Mouse (Mus musculus) hindbrain, postnatal 0 days (tissue): Measurements from ENCODE around the gene Sstr4. TPM values are rescaled to one million over a fixed set of nuclear protein-coding genes. Genes with fewer than 3 reads are reported as not detected.
A peak's percentile ranks its signal among the peaks of the same experiment; 100 is the strongest.

ENCODE experiments used
- ATAC-seq: fragments of 200-750 bp; cut with Nextera tagmentation; 2 replicates; pipeline ENCODE4 v1.8.0; 2017; ENCODE audit warnings: mild to moderate bottlenecking, moderate TSS enrichment, moderate library complexity
- DNase-seq: peaks from one replicate; pipeline ENCODE4 v3.0.0-alpha.2; 2015; ENCODE audit warnings: low spot score
- H3K27ac ChIP-seq: fragments of 300-500 bp; sonication (generic); 2 replicates; pipeline ENCODE4 v1.5.1; 2014; ENCODE audit warnings: mild to moderate bottlenecking
- H3K27me3 ChIP-seq: fragments of 300-500 bp; sonication (generic); 2 replicates; pipeline ENCODE4 v1.6.1; 2014; ENCODE audit warnings: low read length, mixed read lengths; ENCODE audit not compliant: insufficient read depth
- H3K36me3 ChIP-seq: fragments of 300-500 bp; sonication (generic); 2 replicates; pipeline ENCODE4 v1.6.1; 2014; ENCODE audit warnings: low read length, mixed read lengths; ENCODE audit not compliant: insufficient read depth
- H3K4me1 ChIP-seq: fragments of 300-500 bp; sonication (generic); 2 replicates; pipeline ENCODE4 v1.6.1; 2014; ENCODE audit warnings: antibody characterized with exemption, low read length, mixed read lengths; ENCODE audit not compliant: insufficient read depth
- H3K4me2 ChIP-seq: fragments of 300-500 bp; sonication (generic); 2 replicates; pipeline ENCODE4 v1.6.1; 2014; ENCODE audit warnings: low read depth, mild to moderate bottlenecking, low read length, moderate library complexity, mixed read lengths
- H3K4me3 ChIP-seq: fragments of 300-500 bp; sonication (generic); 2 replicates; pipeline ENCODE4 v1.5.1; 2014; ENCODE audit warnings: low read length
- H3K9ac ChIP-seq: fragments of 300-500 bp; sonication (generic); replicated peaks from 2 replicates; pipeline ENCODE4 v1.6.1; 2014; ENCODE audit warnings: mild to moderate bottlenecking, low read length, moderate library complexity, mixed read lengths
- H3K9me3 ChIP-seq: fragments of 300-500 bp; sonication (generic); 2 replicates; pipeline ENCODE4 v1.6.1; 2016; ENCODE audit warnings: low read length, mixed read lengths
- CTCF ChIP-seq: IDR thresholded peaks from 2 replicates; pipeline ENCODE4 v1.5.1; 2016; ENCODE audit warnings: antibody characterized with exemption, control low read depth, low read depth
- WGBS: fragments of 180-500 bp; shearing (Covaris S2); extraction: QIAGEN DNeasy Blood & Tissue Kit; methylation state at CpG from one replicate; pipeline ENCODE4 v1.1.7; 2014; 5-methylcytosine and 5-hydroxymethylcytosine counted together
- polyA plus RNA-seq: library from polyadenylated mRNA; unstranded; fragments of >200 nt; fragmentation: Nextera tagmentation; extraction: Ambion mirVana; gene quantifications from 2 replicates; pipeline ENCODE4 v1.2.1, GENCODE M21; 2015
- total RNA-seq: library from RNA; depleted of rRNA; stranded (reverse); fragments of >200 nt; gene quantifications from 2 replicates; pipeline ENCODE4 v1.2.3, GENCODE M21; 2014

The Sstr4 gene
- total and polyA plus RNA-seq, 2 experiments from 2014 or later = 2.7 to 13.4 TPM

GRCm38 (mm10) chr2:148393846-148394245 is 1.3 kb upstream of the Sstr4 start:
- no peak overlapping the region for H3K9ac ChIP-seq
- no peaks in the 10 kb centered on the region for H3K4me1 ChIP-seq
- DNase-seq (no peak), ATAC-seq (no peak)
- H3K9me3 ChIP-seq = no peaks in the 10 kb centered on the region
- no peak for TF ChIP-seq CTCF
- H3K36me3 ChIP-seq = no peaks in the 10 kb centered on the region
- H3K27ac ChIP-seq = no peak overlapping the region
- peaks cover 4% of the 10 kb centered on the region for H3K27me3 ChIP-seq
- no peak overlapping the region for H3K4me2 ChIP-seq
- H3K4me3 ChIP-seq = no peak overlapping the region

DNA sequence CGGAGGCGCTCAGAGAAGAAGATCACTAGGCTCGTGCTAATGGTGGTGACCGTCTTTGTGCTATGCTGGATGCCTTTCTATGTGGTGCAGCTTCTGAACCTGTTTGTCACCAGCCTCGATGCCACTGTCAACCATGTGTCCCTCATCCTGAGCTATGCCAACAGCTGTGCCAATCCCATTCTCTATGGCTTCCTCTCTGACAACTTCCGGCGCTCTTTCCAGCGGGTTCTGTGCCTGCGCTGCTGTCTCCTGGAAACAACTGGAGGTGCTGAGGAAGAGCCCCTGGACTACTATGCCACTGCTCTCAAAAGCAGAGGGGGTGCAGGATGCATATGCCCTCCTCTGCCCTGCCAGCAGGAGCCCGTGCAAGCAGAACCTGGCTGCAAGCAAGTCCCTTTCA is 1.1 kb downstream of the Sstr4 start:
- Histone ChIP-seq H3K27ac (no peak overlapping the region), H3K4me1 (no peaks in the 10 kb centered on the region), H3K27me3 (peaks cover 4% of the 10 kb centered on the region), H3K4me3 (no peak overlapping the region), H3K4me2 (peak overlapping the region; percentile 87), H3K36me3 (no peaks in the 10 kb centered on the region), H3K9me3 (no peaks in the 10 kb centered on the region), H3K9ac (no peak overlapping the region)
- TF ChIP-seq CTCF = no peak
- 0 out of 2 replicates have a peak, but pooled peaks have one; percentile 1 for ATAC-seq
- DNase-seq = no peak
- WGBS = 66% methylated on average over 10 of the region's 10 CpGs

- Histone ChIP-seq H3K4me1 (no peaks in the 10 kb centered on the region), H3K4me3 (no peak overlapping the region), H3K9me3 (no peaks in the 10 kb centered on the region), H3K27ac (no peak overlapping the region), H3K9ac (no peak overlapping the region), H3K27me3 (peaks cover 4% of the 10 kb centered on the region), H3K4me2 (peak overlapping the region; percentile 87), H3K36me3 (no peaks in the 10 kb centered on the region)
- no peak for ATAC-seq
- WGBS = 57% methylated on average over 11 of the region's 11 CpGs
- no peak for DNase-seq
- TF ChIP-seq CTCF = no peak
Observed at GRCm38 (mm10) chr2:148397015-148397783, 2.1 kb downstream of the Sstr4 start.

DNA sequence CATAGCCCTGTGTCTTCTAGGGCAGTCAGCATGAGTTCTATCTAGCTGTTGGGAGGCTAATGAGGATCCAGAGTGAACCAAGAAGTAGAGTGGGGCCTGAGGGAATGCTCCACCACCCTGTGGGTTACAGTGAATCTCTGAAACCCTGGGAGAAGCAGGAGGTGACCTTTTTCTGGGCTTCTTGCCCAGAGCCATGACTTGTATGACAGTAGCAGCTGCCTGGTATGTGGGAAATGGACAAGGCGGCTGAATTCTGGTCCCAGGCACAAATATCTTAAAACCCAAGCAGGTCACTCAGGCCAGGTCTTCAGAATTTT is 2.6 kb downstream of the Sstr4 start:
- peaks cover 4% of the 10 kb centered on the region for H3K27me3 ChIP-seq
- no peak for TF ChIP-seq CTCF
- H3K4me2 ChIP-seq = peak overlapping the region; percentile 87
- H3K9me3 ChIP-seq = no peaks in the 10 kb centered on the region
- ATAC-seq = no peak
- no peak overlapping the region for H3K4me3 ChIP-seq
- H3K4me1 ChIP-seq = no peaks in the 10 kb centered on the region
- H3K36me3 ChIP-seq = no peaks in the 10 kb centered on the region
- H3K9ac ChIP-seq = no peak overlapping the region
- no peak for DNase-seq
- H3K27ac ChIP-seq = no peak overlapping the region
- 67% methylated on average over 1 of the region's 1 CpGs for WGBS

DNA sequence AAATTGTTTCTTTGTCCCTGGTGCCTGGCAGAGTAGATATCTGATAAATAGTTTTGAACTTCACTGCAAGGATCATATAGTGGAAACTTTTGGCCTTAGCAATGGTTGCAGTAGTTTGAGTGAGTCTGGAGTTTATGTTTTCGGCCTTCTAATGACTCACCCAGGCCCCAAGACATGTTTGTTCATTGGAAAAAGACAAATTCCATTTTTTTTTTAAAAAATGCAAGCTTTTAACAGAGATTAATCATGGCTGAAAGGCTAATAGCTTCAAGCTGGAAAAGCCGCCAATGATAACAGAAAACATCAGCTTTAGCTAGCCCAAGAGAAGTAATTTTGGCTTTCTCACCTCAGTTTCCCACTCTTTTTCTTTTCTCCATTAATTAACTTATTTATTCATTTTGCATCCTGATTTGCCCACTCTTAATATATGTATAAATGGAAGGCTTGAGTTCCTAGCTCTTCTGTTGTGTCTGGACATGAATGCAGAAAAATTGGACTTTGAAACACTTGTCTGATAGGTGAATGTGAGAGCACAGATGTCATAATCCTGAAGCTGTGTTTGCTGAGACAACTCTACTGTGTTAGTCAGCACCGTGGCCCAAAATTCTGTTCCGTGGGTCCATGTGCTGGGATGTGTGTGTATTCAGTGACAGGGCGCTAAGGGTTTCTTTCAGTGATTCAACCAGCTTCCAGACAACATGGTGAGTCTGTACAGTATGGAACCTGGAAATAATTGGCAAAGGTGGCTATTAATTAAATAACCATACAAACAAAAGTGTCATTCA is 3.9 kb downstream of the Sstr4 start:
- Histone ChIP-seq H3K9me3 (no peaks in the 10 kb centered on the region), H3K4me3 (no peak overlapping the region), H3K27me3 (no peaks in the 10 kb centered on the region; the same call in 1 of the 2 replicates), H3K9ac (no peak overlapping the region), H3K27ac (no peak overlapping the region), H3K4me1 (no peaks in the 10 kb centered on the region), H3K36me3 (no peaks in the 10 kb centered on the region), H3K4me2 (no peak overlapping the region)
- DNase-seq (no peak), ATAC-seq (no peak)
- TF ChIP-seq CTCF = no peak
- WGBS = 92% methylated on average over 5 of the region's 5 CpGs

- WGBS = 79% methylated on average over 1 of the region's 1 CpGs
- Histone ChIP-seq H3K9ac (no peak overlapping the region), H3K36me3 (no peaks in the 10 kb centered on the region), H3K9me3 (no peaks in the 10 kb centered on the region), H3K27ac (no peak overlapping the region), H3K4me1 (no peaks in the 10 kb centered on the region; the same call in 1 of the 2 replicates), H3K4me2 (no peak overlapping the region), H3K27me3 (peaks cover 19% of the 10 kb centered on the region), H3K4me3 (no peak overlapping the region)
- no peak for DNase-seq
- ATAC-seq = no peak
- TF ChIP-seq CTCF = no peak
Observed at GRCm38 (mm10) chr2:148402227-148402626, 7.1 kb downstream of the Sstr4 start.

GRCm38 (mm10) chr2:148404906-148405305 is 9.8 kb downstream of the Sstr4 start:
- TF ChIP-seq CTCF = no peak
- Histone ChIP-seq H3K27ac (no peak overlapping the region), H3K4me3 (no peak overlapping the region), H3K4me2 (no peak overlapping the region), H3K9me3 (no peaks in the 10 kb centered on the region), H3K9ac (no peak overlapping the region), H3K4me1 (no peaks in the 10 kb centered on the region; the same call in none of the 2 replicates), H3K36me3 (no peaks in the 10 kb centered on the region), H3K27me3 (peaks cover 36% of the 10 kb centered on the region)
- DNase-seq = no peak
- ATAC-seq = no peak
- WGBS = 80% methylated on average over 5 of the region's 5 CpGs
